Mouse (Mus musculus): ENCODE results near the gene Nsun2. TPM values are rescaled to one million over a fixed set of nuclear protein-coding genes. Genes with fewer than 3 reads are reported as not detected.

Nsun2 gene
- polyA plus RNA-seq, 1 experiment from 2014 or later = 77.9 TPM

- ATAC-seq (ENCODE audit: insufficient number of reproducible peaks, low FRiP score) = no peak
- Histone ChIP-seq H3K4me3 (no peak overlapping the region), H3K4me1 (replicated peaks) (peaks cover 65% of the 10 kb centered on the region), H3K9me3 (replicated peaks) (no peaks in the 10 kb centered on the region), H3K27me3 (replicated peaks) (no peaks in the 10 kb centered on the region), H3K4me2 (peak overlapping the region; percentile 3; the same call in 1 of the 2 replicates), H3K9ac (no peak overlapping the region), H3K27ac (ENCODE audit: poor library complexity, severe bottlenecking) (0 out of 2 replicates have a peak overlapping the region, but pooled peaks have one; percentile 20), H3K36me3 (no peaks in the 10 kb centered on the region)
- 23% methylated on average over 4 of the region's 4 CpGs for WGBS
Measured at GRCm38 (mm10) chr13:69538327-69538726, 4.8 kb downstream of the Nsun2 start.

- H3K27me3 ChIP-seq (replicated peaks) = 0 out of 2 replicates have a peak, but pooled peaks cover 2% of the 10 kb centered on the region
- WGBS = 54% methylated on average over 6 of the region's 6 CpGs
- no peak overlapping the region for H3K4me2 ChIP-seq
- H3K27ac ChIP-seq (ENCODE audit: poor library complexity, severe bottlenecking) = 0 out of 2 replicates have a peak overlapping the region, but pooled peaks have one; percentile 4
- no peak overlapping the region for H3K9ac ChIP-seq
- H3K4me1 ChIP-seq (replicated peaks) = peaks cover 66% of the 10 kb centered on the region
- no peaks in the 10 kb centered on the region for H3K36me3 ChIP-seq
- no peak overlapping the region for H3K4me3 ChIP-seq
- no peak for ATAC-seq (ENCODE audit: insufficient number of reproducible peaks, low FRiP score)
- H3K9me3 ChIP-seq (replicated peaks) = no peaks in the 10 kb centered on the region
Measured at GRCm38 (mm10) chr13:69541209-69541608, 7.7 kb downstream of the Nsun2 start.

GRCm38 (mm10) chr13:69541776-69542175 lies 8.2 kb downstream of the Nsun2 start:
- Histone ChIP-seq H3K4me3 (no peak overlapping the region), H3K9ac (no peak overlapping the region), H3K4me1 (replicated peaks) (peaks cover 64% of the 10 kb centered on the region), H3K27ac (ENCODE audit: poor library complexity, severe bottlenecking) (peak overlapping the region; percentile 4; the same call in 1 of the 2 replicates), H3K27me3 (replicated peaks) (0 out of 2 replicates have a peak, but pooled peaks cover 2% of the 10 kb centered on the region), H3K4me2 (no peak overlapping the region), H3K36me3 (no peaks in the 10 kb centered on the region), H3K9me3 (replicated peaks) (no peaks in the 10 kb centered on the region)
- 59% methylated on average over 10 of the region's 10 CpGs for WGBS
- ATAC-seq (ENCODE audit: insufficient number of reproducible peaks, low FRiP score) = no peak

- 35% methylated on average over 17 of the region's 17 CpGs for WGBS
- H3K9ac ChIP-seq = peak overlapping the region; percentile 57; the same call in 1 of the 2 replicates
- peak overlapping the region; percentile 64 for H3K4me2 ChIP-seq
Measured at GRCm38 (mm10) chr13:69542571-69543352, 9.2 kb downstream of the Nsun2 start.

GRCm38 (mm10) chr13:69543595-69543994 lies 10.0 kb downstream of the Nsun2 start:
- Histone ChIP-seq H3K27ac (ENCODE audit: poor library complexity, severe bottlenecking) (peak overlapping the region; percentile 76), H3K27me3 (replicated peaks) (0 out of 2 replicates have a peak, but pooled peaks cover 2% of the 10 kb centered on the region), H3K9me3 (replicated peaks) (no peaks in the 10 kb centered on the region), H3K4me2 (peak overlapping the region; percentile 64), H3K4me1 (replicated peaks) (peaks cover 60% of the 10 kb centered on the region), H3K36me3 (no peaks in the 10 kb centered on the region), H3K9ac (peak overlapping the region; percentile 57), H3K4me3 (peak overlapping the region; percentile 33)
- 0 out of 2 replicates have a peak, but pooled peaks have one; percentile 13 for ATAC-seq (ENCODE audit: insufficient number of reproducible peaks, low FRiP score)
- WGBS = 44% methylated on average over 12 of the region's 12 CpGs

More at GRCm38 (mm10) chr13:69542571-69543352, 9.2 kb downstream of the Nsun2 start:
- ATAC-seq (ENCODE audit: insufficient number of reproducible peaks, low FRiP score) = 0 out of 2 replicates have a peak, but pooled peaks have one; percentile 13
- peaks cover 66% of the 10 kb centered on the region for H3K4me1 ChIP-seq (replicated peaks)
- 0 out of 2 replicates have a peak, but pooled peaks cover 2% of the 10 kb centered on the region for H3K27me3 ChIP-seq (replicated peaks)
- no peaks in the 10 kb centered on the region for H3K9me3 ChIP-seq (replicated peaks)
- peak overlapping the region; percentile 76 for H3K27ac ChIP-seq (ENCODE audit: poor library complexity, severe bottlenecking)
- no peaks in the 10 kb centered on the region for H3K36me3 ChIP-seq
- peak overlapping the region; percentile 1; the same call in 1 of the 2 replicates for H3K4me3 ChIP-seq

- WGBS = 24% methylated on average over 3 of the region's 3 CpGs
- H3K4me1 ChIP-seq (replicated peaks) = peaks cover 46% of the 10 kb centered on the region
Measured at GRCm38 (mm10) chr13:69545019-69545418, 11.5 kb downstream of the Nsun2 start.

GRCm38 (mm10) chr13:69547488-69548180 lies 14.1 kb downstream of the Nsun2 start:
- H3K4me3 ChIP-seq = no peak overlapping the region
- no peak overlapping the region for H3K4me2 ChIP-seq
- no peak overlapping the region for H3K9ac ChIP-seq
- no peaks in the 10 kb centered on the region for H3K9me3 ChIP-seq (replicated peaks)
- H3K4me1 ChIP-seq (replicated peaks) = peaks cover 22% of the 10 kb centered on the region
- no peak for ATAC-seq (ENCODE audit: insufficient number of reproducible peaks, low FRiP score)
- H3K27ac ChIP-seq (ENCODE audit: poor library complexity, severe bottlenecking) = no peak overlapping the region
- H3K36me3 ChIP-seq = no peaks in the 10 kb centered on the region
- 50% methylated on average over 16 of the region's 16 CpGs for WGBS
- 0 out of 2 replicates have a peak, but pooled peaks cover 2% of the 10 kb centered on the region for H3K27me3 ChIP-seq (replicated peaks)

More at GRCm38 (mm10) chr13:69545019-69545418, 11.5 kb downstream of the Nsun2 start:
- Histone ChIP-seq H3K4me3 (no peak overlapping the region), H3K36me3 (no peaks in the 10 kb centered on the region), H3K9me3 (replicated peaks) (no peaks in the 10 kb centered on the region), H3K27me3 (replicated peaks) (0 out of 2 replicates have a peak, but pooled peaks cover 2% of the 10 kb centered on the region), H3K4me2 (no peak overlapping the region), H3K27ac (ENCODE audit: poor library complexity, severe bottlenecking) (no peak overlapping the region), H3K9ac (no peak overlapping the region)
- ATAC-seq (ENCODE audit: insufficient number of reproducible peaks, low FRiP score) = no peak

- H3K4me3 ChIP-seq = no peak overlapping the region
- no peak overlapping the region for H3K9ac ChIP-seq
- H3K36me3 ChIP-seq = no peaks in the 10 kb centered on the region
- H3K27ac ChIP-seq (ENCODE audit: poor library complexity, severe bottlenecking) = no peak overlapping the region
- H3K27me3 ChIP-seq (replicated peaks) = 0 out of 2 replicates have a peak, but pooled peaks cover 2% of the 10 kb centered on the region
- H3K4me1 ChIP-seq (replicated peaks) = peaks cover 6% of the 10 kb centered on the region
- WGBS = 39% methylated on average over 8 of the region's 8 CpGs
- no peak for ATAC-seq (ENCODE audit: insufficient number of reproducible peaks, low FRiP score)
- H3K4me2 ChIP-seq = no peak overlapping the region
- H3K9me3 ChIP-seq (replicated peaks) = no peaks in the 10 kb centered on the region
Measured at GRCm38 (mm10) chr13:69549980-69550379, 16.4 kb downstream of the Nsun2 start.

GRCm38 (mm10) chr13:69550831-69551230 lies 17.3 kb downstream of the Nsun2 start:
- H3K9ac ChIP-seq = no peak overlapping the region
- H3K27ac ChIP-seq (ENCODE audit: poor library complexity, severe bottlenecking) = no peak overlapping the region
- WGBS = 71% methylated on average over 2 of the region's 2 CpGs
- no peaks in the 10 kb centered on the region for H3K9me3 ChIP-seq (replicated peaks)
- ATAC-seq (ENCODE audit: insufficient number of reproducible peaks, low FRiP score) = no peak
- no peak overlapping the region for H3K4me3 ChIP-seq
- H3K4me2 ChIP-seq = no peak overlapping the region
- no peaks in the 10 kb centered on the region for H3K36me3 ChIP-seq
- no peaks in the 10 kb centered on the region for H3K27me3 ChIP-seq (replicated peaks)
- peaks cover 6% of the 10 kb centered on the region for H3K4me1 ChIP-seq (replicated peaks)

GRCm38 (mm10) chr13:69553024-69553423 lies 19.5 kb downstream of the Nsun2 start:
- H3K4me2 ChIP-seq = no peak overlapping the region
- H3K27me3 ChIP-seq (replicated peaks) = peaks cover 2% of the 10 kb centered on the region; the same call in 1 of the 2 replicates
- H3K4me3 ChIP-seq = no peak overlapping the region
- no peak for ATAC-seq (ENCODE audit: insufficient number of reproducible peaks, low FRiP score)
- H3K36me3 ChIP-seq = no peaks in the 10 kb centered on the region
- no peak overlapping the region for H3K9ac ChIP-seq
- no peak overlapping the region for H3K27ac ChIP-seq (ENCODE audit: poor library complexity, severe bottlenecking)
- 21% methylated on average over 5 of the region's 5 CpGs for WGBS
- H3K4me1 ChIP-seq (replicated peaks) = no peaks in the 10 kb centered on the region
- H3K9me3 ChIP-seq (replicated peaks) = no peaks in the 10 kb centered on the region

- Histone ChIP-seq H3K4me1 (replicated peaks) (no peaks in the 10 kb centered on the region), H3K9me3 (replicated peaks) (no peaks in the 10 kb centered on the region), H3K27me3 (replicated peaks) (peaks cover 2% of the 10 kb centered on the region; the same call in 1 of the 2 replicates), H3K36me3 (no peaks in the 10 kb centered on the region), H3K9ac (no peak overlapping the region), H3K4me2 (no peak overlapping the region), H3K27ac (ENCODE audit: poor library complexity, severe bottlenecking) (no peak overlapping the region), H3K4me3 (no peak overlapping the region)
- ATAC-seq (ENCODE audit: insufficient number of reproducible peaks, low FRiP score) = no peak
- WGBS = 65% methylated on average over 9 of the region's 9 CpGs
Measured at GRCm38 (mm10) chr13:69554255-69554654, 20.7 kb downstream of the Nsun2 start.

All from heart, embryonic 12.5 days (tissue).